Mouse (Mus musculus) thymus, postnatal 10 days (tissue): Measurements from ENCODE around the gene Cnih3.
A peak's percentile ranks its signal among the peaks of the same experiment; 100 is the strongest.

Source experiments
- DNase-seq, 2 experiments: peaks; one replicate each; pipeline ENCODE4 v3.0.0; 2021; ENCODE audit warnings: low spot score in 2 of 2

Cnih3 gene

DNA sequence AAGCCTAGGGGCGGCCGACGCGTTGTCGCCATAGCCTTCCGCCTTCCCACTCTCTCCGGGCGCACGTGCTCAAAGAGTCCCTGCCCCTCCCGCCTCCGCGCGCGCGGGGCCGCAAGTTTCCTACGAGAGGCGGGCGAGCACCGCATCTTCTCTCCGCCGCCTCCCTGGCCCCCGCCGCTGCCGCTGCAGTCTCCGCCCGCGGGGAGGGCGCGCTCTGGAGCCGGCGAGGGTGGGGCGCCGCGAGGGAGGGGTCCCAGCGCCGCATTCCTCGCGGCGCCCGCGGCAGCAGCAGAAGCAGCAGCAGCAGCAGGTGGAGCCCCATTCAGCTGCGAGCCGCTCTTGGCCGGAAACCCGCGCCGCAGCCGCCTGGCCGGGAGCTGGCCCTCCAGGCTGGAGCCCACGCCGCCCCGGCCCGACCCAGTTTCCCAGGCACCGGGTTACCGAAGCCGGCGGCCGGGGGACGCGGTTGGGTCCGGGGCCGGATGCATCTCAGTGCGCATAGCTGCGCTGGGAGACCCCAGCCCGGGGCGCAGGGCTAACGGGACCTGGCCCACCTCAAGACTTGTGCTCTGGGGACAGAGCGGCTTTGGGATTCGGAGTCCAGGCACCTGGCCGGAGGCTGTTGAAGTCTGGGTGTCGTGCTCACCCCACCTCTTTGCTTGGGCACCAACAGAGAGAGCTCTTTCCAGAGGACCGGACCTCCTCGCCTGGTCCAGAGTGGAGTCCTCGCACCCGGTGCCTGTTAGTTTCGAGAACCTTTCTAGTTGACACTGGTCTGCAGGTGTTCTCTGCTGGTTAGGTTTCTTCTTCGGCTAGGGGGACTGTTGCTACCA, at the start of gene Cnih3:
Gene Cnih3 (plus strand): TSS at position 262 of the 833 bp plus-strand sequence.
- DNase-seq: peak; percentile 28 to 40

DNA sequence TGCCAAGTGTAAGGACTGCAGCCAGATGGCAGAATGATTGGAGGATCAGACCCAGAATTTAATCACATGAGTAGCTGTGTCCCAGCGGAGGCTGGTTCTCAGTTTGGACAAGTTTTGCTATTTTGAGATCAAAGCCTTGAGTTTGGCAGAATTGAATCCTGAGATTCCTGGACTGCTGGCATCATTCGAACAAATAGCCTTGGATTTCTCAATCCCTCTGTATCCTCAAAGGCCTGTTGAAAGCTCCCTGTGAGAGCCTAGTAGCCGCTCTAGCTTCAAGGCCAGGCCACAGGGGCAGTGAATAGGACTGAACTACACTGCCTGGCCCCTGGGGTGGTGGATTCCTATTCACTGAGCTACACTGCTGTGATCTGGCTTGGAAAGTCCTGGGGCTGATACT, 44.4 kb upstream of the Cnih3 start:
- no peak for DNase-seq

DNA sequence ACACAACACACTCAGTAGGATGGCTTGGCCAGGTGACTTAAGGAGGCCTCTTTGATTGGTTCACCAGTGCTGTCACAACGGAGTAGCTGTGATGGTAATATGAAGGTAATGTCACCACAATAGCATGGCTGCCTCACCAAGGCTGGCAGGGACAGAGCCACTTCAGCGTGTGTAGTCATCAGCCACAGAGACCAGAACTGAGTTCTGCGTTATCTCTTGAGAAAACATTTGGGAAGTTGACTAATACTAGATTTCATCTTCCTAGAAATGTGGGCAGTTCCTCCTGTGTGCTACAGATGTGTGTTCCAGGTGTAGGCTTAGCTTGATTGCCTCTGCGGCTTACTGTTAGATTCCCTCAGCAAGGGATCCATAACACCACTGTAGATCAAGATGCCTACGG, 41.7 kb upstream of the Cnih3 start:
- no peak for DNase-seq

DNA sequence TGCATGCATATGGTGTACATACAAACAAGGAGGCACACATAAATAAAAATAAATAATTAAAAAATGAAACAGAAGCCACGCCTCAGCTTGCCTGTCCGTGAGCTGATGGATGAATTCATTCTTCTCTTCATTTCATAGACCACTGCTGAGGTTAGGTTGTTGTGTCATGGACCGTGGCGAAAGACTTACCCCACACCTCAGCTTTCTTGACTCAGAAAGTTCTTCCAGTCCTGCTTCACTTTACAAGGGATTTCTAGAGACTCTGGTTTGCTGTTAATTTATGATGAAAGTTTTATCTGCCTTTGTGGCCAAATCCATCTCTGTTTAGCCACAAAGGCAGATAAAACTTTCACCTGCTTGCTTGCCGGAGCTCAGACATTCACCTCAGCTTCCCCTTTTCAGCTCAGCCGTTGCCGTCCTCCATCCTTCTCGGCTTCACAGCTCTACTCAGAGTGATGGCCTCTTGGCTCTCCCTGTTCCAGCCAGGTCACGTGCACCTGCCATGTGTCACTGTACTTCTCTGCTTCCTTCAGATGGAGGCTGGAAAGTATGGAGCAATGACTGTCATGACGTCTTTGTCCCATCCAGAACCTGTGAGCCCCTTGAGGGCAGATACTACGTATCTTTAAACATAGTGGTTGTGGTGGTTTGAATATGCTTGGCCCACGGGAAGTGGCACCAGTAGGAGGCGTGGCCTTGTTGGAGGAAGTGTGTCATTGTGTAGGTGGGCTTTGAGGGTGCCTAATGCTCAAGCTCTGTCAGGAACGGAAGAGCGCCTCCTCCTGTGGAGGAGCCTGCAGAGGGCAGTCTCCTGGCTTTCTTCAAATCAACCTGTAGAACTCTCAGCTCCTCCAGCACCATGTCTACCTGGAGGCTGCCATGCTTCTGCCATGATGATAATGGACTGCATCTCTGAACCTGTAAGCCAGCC, 40.0 kb upstream of the Cnih3 start:
- DNase-seq: no peak

DNA sequence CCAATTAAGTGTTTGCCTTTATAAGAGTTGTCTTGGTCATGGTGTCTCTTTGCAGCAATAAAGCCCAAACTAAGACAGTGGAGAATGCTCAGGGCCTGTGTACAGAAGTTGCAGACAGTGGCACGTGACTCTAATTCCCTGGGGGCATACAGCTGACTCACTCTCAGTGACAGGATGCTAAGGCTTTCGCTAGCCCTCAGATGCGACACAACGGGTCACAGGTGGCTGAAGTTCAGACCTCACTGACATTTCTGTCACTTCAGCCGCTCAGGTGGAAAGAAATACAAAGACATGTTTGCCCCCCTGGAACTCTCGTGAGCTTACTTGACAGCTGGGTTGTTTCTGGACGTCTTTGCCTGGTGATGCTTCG, 39.4 kb upstream of the Cnih3 start:
- no peak for DNase-seq

DNA sequence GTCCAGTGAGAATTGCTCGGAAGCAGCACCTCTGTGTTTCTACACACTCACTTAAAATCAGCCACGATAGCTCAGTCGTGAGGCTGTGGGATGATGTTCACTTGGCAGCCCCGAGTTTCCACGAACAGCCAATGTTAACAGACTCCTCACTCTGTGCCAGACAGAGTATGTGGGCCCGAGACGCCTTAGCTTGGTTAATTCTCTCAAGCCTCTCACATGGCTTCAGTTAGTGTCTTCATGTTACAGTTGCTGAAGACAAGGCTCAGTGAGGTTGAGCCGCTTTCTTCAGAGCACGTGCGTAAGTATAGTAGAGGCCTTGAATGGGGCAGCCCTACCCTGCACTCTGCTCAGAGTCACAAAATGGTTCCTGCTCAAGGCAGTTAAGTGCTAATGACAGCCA, 38.1 kb upstream of the Cnih3 start:
- no peak for DNase-seq

DNA sequence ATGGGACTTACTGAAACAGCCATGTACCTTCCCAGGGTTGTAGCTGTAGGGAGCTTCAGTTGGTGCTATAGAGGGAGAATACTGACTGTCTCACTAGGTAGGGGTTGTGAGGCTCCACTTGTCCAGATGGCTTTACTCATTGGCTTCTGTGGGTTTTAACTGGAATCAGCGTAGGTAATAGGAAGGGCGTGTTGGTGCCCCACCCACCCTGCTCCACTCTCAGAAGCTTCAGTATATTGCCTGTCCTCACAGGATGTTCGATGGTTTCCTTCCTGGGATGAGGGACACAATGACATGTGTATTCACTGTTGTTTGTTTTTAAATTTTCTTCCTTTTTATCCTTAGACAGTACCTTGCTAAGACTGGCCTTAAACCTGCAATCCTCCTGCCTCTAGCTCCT, 37.1 kb upstream of the Cnih3 start:
- DNase-seq: no peak

DNA sequence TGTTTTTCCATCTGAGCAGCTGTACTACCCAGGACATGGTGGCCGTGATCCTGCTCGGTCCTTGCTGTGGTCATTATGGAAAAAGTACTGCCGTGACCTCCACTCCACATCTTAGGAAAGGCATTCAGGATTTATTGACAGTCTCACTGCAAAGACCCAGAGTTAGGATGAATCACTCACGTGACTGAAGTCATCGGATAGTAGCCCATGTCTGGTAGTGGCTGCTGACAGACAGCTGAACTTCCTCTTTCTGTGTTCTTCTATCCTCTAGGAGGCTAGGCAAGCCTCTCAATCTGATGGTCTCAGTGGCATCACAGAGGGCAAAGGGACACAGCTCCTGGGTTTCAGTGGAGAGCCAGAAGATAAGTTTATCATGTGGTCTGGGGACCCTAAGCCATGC, 35.9 kb upstream of the Cnih3 start:
- no peak for DNase-seq

DNA sequence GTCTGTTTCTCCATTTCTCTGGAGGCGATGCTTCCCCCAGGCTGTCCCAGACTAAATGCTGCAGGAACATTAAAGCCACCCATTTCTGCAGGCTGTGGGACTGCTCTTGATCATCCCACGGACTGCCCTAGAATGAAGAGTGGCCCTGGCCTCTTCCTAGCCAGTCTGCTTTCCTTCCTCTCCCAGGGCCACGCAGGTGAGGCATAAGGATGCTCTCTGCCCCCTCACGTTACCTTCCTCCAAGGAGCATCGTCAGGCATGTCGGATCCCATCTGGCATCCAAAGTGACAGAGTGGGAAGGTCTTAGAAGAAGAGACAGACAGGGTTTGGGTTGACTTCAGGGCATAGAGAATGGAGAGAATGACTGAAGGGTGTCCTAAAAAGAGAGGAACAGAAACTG, 33.0 kb upstream of the Cnih3 start:
- DNase-seq: no peak

DNA sequence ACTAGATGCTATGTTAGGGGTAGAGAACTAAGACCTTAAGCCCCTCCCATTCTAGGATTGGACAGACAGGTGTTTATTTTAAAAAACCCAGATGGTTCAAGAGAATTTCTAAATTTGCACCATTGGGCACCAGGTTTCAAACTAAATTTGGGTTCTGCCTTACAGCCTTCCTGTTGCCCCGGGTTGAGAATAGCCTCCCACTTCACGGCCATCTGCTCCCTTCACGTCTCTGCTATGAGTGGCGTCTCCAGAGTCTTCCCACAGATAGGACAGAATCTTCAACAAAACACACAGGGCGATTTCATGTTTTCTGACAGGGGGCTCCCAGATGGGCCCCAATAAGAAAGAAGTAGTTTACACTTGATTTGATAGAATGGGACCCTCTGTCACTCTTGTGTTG, 31.3 kb upstream of the Cnih3 start:
- DNase-seq: no peak

DNA sequence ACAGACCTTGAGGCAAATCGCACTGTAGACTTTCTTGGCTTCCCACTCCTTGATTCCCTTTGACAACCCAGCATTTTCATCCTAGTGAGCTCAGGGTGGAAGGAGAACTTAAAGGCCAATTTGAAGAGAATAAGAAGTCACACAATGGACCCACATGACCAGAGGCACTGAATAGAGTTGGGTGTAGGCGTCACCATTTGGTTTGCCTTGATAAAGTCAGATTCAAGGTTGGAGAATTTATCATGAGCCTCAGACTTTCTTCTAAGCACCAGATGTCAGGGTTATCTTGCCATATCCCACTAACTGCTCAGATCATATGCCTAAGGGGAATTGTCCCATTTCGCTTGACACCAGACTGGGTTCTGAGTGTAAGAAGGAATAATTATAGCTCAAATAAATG, 29.3 kb upstream of the Cnih3 start:
- DNase-seq: no peak

DNA sequence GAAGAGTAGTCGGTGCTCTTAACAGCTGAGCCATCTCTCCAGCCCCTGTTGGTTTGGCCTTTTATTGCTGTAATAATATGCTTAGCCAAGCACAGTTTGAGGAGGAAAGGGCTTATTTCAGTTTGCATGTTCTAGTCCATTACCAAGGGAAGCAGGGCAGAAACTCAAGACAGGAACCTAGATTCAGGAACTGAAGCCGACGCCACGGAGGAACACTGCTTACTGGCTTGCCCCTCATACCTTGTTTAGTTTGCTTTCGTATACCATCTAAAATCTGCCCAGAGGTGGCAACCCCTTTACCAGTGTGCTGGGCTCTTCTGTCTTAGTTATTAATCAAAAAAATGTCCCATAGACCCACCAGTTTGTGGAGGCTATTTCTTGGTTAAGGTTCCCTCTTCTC, 25.3 kb upstream of the Cnih3 start:
- DNase-seq: no peak

DNA sequence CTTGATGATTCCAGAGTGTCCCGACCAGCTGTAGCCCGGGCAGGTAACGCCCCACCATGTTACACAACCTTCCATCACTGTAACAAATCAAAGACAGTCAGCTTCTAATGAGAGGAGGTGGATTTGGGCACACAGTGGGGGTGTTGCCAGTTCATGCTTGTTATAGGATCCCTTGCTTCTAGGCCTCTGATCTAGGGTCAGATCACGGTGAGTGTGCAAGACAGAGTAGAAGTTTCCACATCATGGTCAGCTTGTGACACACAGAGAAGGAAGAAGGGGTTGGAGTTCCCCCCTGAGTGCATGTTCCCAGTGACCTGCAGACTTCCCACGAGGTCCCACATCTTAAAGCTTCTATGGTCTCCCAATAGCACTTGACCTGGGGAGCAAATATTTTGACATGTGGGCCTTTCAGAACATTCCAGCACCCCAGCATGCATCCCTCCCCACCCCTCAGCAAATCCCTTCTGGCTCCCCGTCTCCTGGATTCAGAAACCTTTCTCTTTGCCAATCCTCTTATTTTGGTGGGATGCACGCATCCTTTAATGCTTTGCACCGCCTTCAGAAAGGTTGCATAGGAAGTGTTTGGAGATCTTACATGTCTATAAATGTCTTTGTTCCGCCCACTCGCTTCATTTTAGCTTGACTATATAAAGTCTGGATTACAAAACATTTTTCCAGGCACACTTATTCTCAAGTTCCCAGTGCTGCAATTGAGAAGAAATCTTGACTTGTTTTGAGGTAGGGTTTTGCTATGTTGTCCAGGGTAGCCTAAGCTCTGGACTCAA, 24.6 kb upstream of the Cnih3 start:
- no peak for DNase-seq

DNA sequence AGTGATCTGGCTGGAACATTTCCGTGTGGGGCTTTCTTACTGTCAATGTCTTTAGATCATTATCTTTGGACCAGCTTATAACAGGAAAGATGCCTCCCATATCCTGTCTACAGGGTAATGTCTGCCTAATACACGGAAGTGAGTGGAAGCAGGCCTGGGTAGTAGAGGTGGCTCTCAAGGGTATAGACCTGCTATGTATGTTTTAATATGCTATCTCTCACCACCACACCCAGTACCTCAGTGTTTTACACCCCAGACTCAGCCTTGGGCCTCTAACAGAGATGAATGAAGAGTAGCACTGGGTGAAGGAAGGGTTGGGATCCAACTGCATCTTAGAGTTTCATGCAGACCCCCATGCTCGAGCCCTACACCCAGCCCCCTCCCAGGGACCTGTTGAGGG, 23.3 kb upstream of the Cnih3 start:
- DNase-seq: no peak

DNA sequence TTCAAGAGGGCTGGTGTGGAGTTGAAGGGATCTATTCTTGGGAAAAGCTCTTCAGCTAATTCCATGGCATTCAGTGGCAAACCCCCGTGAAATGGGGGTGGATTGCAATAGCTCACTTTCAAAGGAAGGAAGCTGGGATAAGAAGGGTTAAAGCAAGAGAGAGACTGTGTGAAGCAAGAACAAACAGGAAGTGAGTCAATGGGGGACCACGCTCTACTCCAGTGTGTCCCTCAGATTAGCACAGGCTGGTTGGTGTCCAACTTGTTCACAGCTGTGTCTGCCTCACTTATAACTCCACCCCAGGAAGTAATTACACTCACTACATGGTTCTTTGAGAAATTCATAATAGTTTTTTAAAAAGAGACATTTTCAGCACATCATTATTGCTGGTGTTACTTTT, 19.8 kb upstream of the Cnih3 start:
- peak in 1 of 2 experiments; percentile 26 for DNase-seq

DNA sequence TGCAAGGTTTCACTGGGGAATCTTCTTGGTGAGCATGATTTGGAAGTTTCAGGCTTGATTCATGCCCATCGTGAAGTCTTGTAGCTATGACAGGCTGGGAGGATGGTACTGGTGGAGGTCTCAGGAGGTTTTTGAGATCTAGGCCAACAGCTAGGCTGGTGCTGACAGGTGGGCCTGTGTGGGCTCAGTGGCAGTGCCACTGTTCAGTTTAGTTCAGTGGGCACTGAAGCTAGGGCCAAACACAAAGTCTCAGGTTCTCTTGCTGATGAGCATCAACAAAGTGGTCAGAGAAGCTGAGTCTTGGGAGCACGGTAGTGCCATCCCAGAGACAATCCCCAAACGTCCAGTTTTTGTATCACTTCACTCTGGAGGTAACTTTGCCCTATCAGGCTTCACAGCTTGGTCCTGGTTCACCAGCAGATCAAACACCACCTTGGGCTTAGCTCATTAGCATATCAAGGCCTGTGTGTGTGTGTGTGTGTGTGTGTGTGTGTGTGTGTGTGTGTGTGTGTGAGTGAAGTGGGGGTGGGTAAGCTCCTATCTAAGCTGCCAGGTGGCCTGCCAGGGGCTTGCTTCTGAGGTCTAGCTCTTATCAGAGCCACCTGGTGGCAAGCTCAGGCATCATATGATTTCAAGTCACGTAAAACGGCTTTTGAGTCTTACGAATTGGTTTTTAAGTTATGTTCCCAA, 18.0 kb upstream of the Cnih3 start:
- peak; percentile 78 to 82 for DNase-seq

DNA sequence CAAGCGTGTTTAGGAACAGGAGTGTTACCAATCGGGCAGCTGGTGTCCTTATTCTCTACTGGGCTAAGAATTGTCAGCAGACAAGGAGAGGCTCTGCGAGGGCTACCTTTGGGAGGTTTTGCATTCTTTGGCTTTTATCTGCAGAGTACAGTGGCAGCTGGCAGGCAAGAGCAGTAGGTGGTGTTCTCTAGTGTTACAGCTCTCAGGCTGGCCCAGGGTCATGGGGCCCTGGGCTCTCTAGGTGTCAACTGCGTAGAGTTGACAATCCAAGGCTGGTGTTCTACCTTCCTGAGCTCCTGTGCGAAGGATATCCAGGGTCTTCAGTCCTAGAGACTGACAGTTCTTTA, 17.4 kb upstream of the Cnih3 start:
- DNase-seq: no peak

DNA sequence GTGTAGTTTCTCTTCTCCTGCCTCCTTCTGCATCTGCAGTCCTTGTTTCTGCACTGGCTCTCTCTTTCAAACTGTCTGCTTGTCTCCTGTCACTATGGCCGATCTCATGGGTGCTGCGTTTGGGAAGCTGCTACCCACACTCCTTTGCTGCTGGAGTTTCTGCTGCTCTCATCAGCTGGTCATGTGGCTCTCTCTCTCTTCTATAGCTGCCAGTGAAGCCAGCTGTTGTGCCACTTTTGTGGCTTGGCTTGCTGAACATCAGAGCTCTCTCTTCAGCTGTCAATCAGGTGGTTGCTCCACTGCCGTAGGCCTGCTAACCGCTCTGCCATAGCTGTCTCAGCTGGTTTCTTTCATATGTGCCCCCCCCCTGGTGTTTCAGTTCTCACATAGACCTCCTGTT, 17.0 kb upstream of the Cnih3 start:
- DNase-seq: peak; percentile 71 to 84

DNA sequence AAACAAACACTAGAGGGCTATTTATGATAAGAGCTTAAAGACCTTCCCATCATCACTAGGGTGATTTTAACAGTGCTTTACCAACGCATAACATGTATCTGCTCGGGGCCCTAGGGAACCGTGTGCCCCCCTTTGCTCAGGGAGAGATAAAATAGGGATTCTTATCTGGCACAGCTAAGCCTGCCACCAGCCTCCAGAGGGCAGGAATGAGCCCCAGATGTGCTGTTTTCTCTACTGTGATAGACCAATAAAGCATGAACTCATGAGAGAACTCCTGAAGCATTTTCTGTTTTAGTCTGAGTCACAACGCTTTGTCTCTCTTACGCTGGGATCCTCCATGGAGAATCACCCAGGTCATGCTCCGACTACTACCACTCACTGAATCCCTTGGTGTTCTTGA, 15.6 kb upstream of the Cnih3 start:
- DNase-seq: no peak

DNA sequence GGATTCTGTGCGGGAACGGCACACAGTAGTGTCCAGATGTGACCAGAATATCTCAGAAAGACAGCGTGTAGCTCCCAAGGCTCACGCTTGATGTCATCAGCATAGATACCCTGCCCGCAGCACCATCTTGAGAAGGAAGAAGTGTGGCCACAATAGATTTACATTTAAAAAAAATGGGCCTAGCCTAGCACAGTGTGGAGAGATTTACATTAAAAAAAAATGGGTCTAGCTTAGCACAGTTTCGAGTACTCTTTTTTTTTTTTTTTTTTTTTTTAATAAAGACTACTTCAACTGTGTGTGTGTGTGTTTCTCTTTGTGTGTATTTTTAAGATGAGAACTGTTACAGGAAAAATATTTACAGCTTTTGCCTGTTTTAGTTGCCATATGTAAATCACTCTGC, 13.3 kb upstream of the Cnih3 start:
- DNase-seq: no peak

DNA sequence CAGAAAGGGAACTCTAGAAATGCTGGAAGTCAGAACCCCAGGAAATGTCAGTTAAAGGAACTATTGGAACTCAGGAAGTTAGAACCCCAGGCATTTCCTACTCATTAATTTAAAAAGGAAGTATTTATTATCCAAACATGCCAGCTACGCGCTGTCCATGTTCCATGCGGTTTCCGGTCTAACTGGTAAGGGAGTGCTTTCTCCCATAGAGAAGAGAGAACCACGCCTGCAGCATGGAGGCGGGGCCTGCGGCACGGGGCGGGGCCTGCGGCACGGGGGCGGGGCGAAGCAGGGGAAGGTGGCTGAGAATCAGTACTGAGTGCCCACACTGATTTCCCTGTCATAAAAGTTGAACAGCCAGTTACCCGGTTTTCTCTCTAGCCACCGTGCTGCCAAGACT, 6.9 kb upstream of the Cnih3 start:
- no peak for DNase-seq

DNA sequence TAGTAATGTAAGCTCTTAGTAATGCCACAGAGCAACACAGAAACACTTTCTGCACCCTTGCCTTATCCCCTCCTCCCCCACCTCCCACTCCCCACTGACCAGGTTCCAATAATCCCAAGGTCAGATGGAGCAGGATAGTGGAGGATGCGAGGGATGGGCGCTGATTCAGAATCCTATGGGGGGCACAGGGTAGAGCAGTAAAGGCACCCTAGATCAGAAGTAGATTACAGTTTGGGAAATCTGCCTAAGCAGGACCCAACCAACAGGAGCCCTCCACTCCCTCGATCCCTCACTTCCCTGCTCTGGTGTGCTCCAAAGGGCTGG, 423 bp upstream of the Cnih3 start:
- no peak for DNase-seq
